Mouse (Mus musculus) heart, adult 2 months (tissue): ENCODE results near the gene Nrl. TPM values are rescaled to one million over a fixed set of nuclear protein-coding genes. Genes with fewer than 3 reads are reported as not detected.

ENCODE experiments used
- DNase-seq, 2 experiments: peaks; one replicate each; pipeline ENCODE4 v3.0.0; 2021
- H3K27ac ChIP-seq: fragments of 200-600 bp; 2 replicates; pipeline ENCODE4 v1.8.1; 2022
- H3K27me3 ChIP-seq: fragments of 200-500 bp; 2 replicates; pipeline ENCODE4 v1.6.1; 2012; ENCODE audit warnings: mild to moderate bottlenecking, low read length, inconsistent platforms, mixed read lengths; ENCODE audit not compliant: control insufficient read depth, insufficient read depth
- H3K36me3 ChIP-seq: fragments of 200-500 bp; 2 replicates; pipeline ENCODE4 v1.6.1; 2012; ENCODE audit warnings: low read length, inconsistent platforms; ENCODE audit not compliant: control insufficient read depth, insufficient read depth
- H3K4me1 ChIP-seq: fragments of 200-500 bp; 2 replicates; pipeline ENCODE4 v1.6.1; 2011; ENCODE audit warnings: low read length; ENCODE audit not compliant: control insufficient read depth, insufficient read depth
- H3K4me3 ChIP-seq: fragments of 200-600 bp; 2 replicates; pipeline ENCODE4 v1.8.1; 2022
- H3K79me2 ChIP-seq: fragments of 200-500 bp; replicated peaks from 2 replicates; pipeline ENCODE4 v1.6.1; 2012; ENCODE audit warnings: mild to moderate bottlenecking, inconsistent platforms, low read length, moderate library complexity, mixed read lengths; ENCODE audit not compliant: control insufficient read depth, insufficient read depth
- H3K9ac ChIP-seq: fragments of 200-500 bp; 2 replicates; pipeline ENCODE4 v1.6.1; 2012; ENCODE audit warnings: low read depth, mild to moderate bottlenecking, control low read depth, inconsistent platforms, low read length, mixed read lengths
- CTCF ChIP-seq: fragments of 200-600 bp; IDR thresholded peaks from 2 replicates; pipeline ENCODE4 v1.8.1; 2022; ENCODE audit warnings: antibody characterized with exemption, mild to moderate bottlenecking, moderate library complexity
- EP300 ChIP-seq: fragments of 200-500 bp; IDR thresholded peaks from 2 replicates; pipeline ENCODE4 v1.6.1; 2011; ENCODE audit warnings: low read depth, low read length, control low read depth; ENCODE audit not compliant: insufficient read depth
- POLR2A ChIP-seq: fragments of 200-500 bp; IDR thresholded peaks from 2 replicates; pipeline ENCODE4 v1.6.1; 2011; ENCODE audit warnings: mild to moderate bottlenecking, low read depth, low read length, control low read depth; ENCODE audit not compliant: insufficient read depth
- WGBS: fragments of 180-500 bp; shearing (Covaris S2); methylation state at CpG from one replicate; pipeline ENCODE4 v1.1.7; 2018; 5-methylcytosine and 5-hydroxymethylcytosine counted together
- intact Hi-C: fragments of 180-260 bp; cut with DNase I; formaldehyde crosslinking; loops from one replicate; pipeline ENCODE4 v1.15.1; 2025
- polyA plus RNA-seq: library from polyadenylated mRNA; depleted of rRNA; stranded (reverse); fragments of >200 nt; gene quantifications from 2 replicates; pipeline ENCODE4 v1.2.3, GENCODE M21; 2012; rRNA removed
- total RNA-seq, 2 experiments: library from RNA; stranded (reverse); gene quantifications; 2 replicates each; pipeline ENCODE4 v1.2.3; 2021

Nrl gene
- total and polyA plus RNA-seq, 3 experiments = not detected

- DNase-seq = peak in 1 of 2 experiments; percentile 7
- 74% methylated on average over 5 of the region's 5 CpGs for WGBS
- Histone ChIP-seq H3K4me3 (no peak overlapping the region), H3K9ac (no peak overlapping the region), H3K79me2 (no peaks in the 10 kb centered on the region), H3K36me3 (no peaks in the 10 kb centered on the region), H3K27ac (no peak overlapping the region), H3K4me1 (no peaks in the 10 kb centered on the region; the same call in 1 of the 2 replicates), H3K27me3 (no peaks in the 10 kb centered on the region)
- no peak for TF ChIP-seq EP300
- intact Hi-C loops = no loop called here
Measured at GRCm38 (mm10) chr14:55477829-55478228, 47.0 kb downstream of the Nrl start.

- 97% methylated on average over 1 of the region's 1 CpGs for WGBS
- no peak for TF ChIP-seq EP300
- TF ChIP-seq CTCF = no peak
- TF ChIP-seq POLR2A = no peak
- no peak overlapping the region for H3K27ac ChIP-seq
- no peaks in the 10 kb centered on the region; the same call in 1 of the 2 replicates for H3K4me1 ChIP-seq
- H3K27me3 ChIP-seq = no peaks in the 10 kb centered on the region
- H3K4me3 ChIP-seq = no peak overlapping the region
- DNase-seq = no peak
- intact Hi-C loops = no loop called here
- H3K79me2 ChIP-seq = no peaks in the 10 kb centered on the region
- H3K36me3 ChIP-seq = no peaks in the 10 kb centered on the region
- H3K9ac ChIP-seq = no peak overlapping the region
Measured at GRCm38 (mm10) chr14:55477421-55477820, 47.4 kb downstream of the Nrl start.

GRCm38 (mm10) chr14:55475654-55476053 is 49.1 kb downstream of the Nrl start:
- Histone ChIP-seq H3K27ac (no peak overlapping the region), H3K27me3 (no peaks in the 10 kb centered on the region), H3K36me3 (no peaks in the 10 kb centered on the region), H3K4me3 (no peak overlapping the region), H3K9ac (no peak overlapping the region), H3K4me1 (no peaks in the 10 kb centered on the region; the same call in 1 of the 2 replicates), H3K79me2 (no peaks in the 10 kb centered on the region)
- intact Hi-C loops = no loop called here
- 38% methylated on average over 2 of the region's 2 CpGs for WGBS
- no peak for DNase-seq
- TF ChIP-seq CTCF (no peak), POLR2A (no peak), EP300 (no peak)

GRCm38 (mm10) chr14:55470806-55471205 is 54.0 kb downstream of the Nrl start:
- no peak for TF ChIP-seq POLR2A
- no peak for TF ChIP-seq CTCF
- TF ChIP-seq EP300 = no peak
- no peaks in the 10 kb centered on the region for H3K27me3 ChIP-seq
- 0 out of 2 replicates have a peak, but pooled peaks cover 1% of the 10 kb centered on the region for H3K4me1 ChIP-seq
- no peak overlapping the region for H3K9ac ChIP-seq
- DNase-seq = no peak
- no peaks in the 10 kb centered on the region for H3K79me2 ChIP-seq
- 3% methylated on average over 10 of the region's 10 CpGs for WGBS
- H3K36me3 ChIP-seq = peaks cover 3% of the 10 kb centered on the region
- H3K27ac ChIP-seq = no peak overlapping the region; the same call in 1 of the 2 replicates
- H3K4me3 ChIP-seq = no peak overlapping the region
- intact Hi-C loops = no loop called here

- H3K27me3 ChIP-seq = no peaks in the 10 kb centered on the region
- no peak overlapping the region for H3K4me3 ChIP-seq
- no peaks in the 10 kb centered on the region for H3K79me2 ChIP-seq
- no peak for DNase-seq
- 0 out of 2 replicates have a peak, but pooled peaks cover 1% of the 10 kb centered on the region for H3K4me1 ChIP-seq
- TF ChIP-seq EP300 = no peak
- H3K9ac ChIP-seq = no peak overlapping the region
- 91% methylated on average over 6 of the region's 6 CpGs for WGBS
- H3K36me3 ChIP-seq = peaks cover 3% of the 10 kb centered on the region
- intact Hi-C loops = no loop called here
- H3K27ac ChIP-seq = peak overlapping the region; percentile 75
Measured at GRCm38 (mm10) chr14:55469821-55470220, 55.0 kb downstream of the Nrl start.

- no peaks in the 10 kb centered on the region for H3K79me2 ChIP-seq
- intact Hi-C loops = no loop called here
- H3K4me1 ChIP-seq = 0 out of 2 replicates have a peak, but pooled peaks cover 1% of the 10 kb centered on the region
- TF ChIP-seq POLR2A (no peak), CTCF (no peak), EP300 (no peak)
- H3K27me3 ChIP-seq = no peaks in the 10 kb centered on the region
- peaks cover 3% of the 10 kb centered on the region for H3K36me3 ChIP-seq
- 44% methylated on average over 2 of the region's 2 CpGs for WGBS
- H3K4me3 ChIP-seq = no peak overlapping the region
- no peak for DNase-seq
- no peak overlapping the region for H3K9ac ChIP-seq
- peak overlapping the region; percentile 75 for H3K27ac ChIP-seq
Measured at GRCm38 (mm10) chr14:55469041-55469440, 55.7 kb downstream of the Nrl start.

Other genes starting within 250 kb of the Nrl start
- gene Dhrs4, start 46.2 kb downstream of the Nrl start, total RNA-seq = 100 to 1,000 TPM; 106 to 125 TPM
- 64.7 and 85.7 TPM in 2 replicates for gene Dhrs4, start 46.2 kb downstream of the Nrl start, polyA plus RNA-seq
- 1 to 10 TPM; 1.3 to 2.0 TPM for gene Carmil3, start 34.3 kb downstream of the Nrl start, total RNA-seq
- 3.4 and 4.8 TPM in 2 replicates for gene Carmil3, start 34.3 kb downstream of the Nrl start, polyA plus RNA-seq
- gene Cpne6, start 14.5 kb downstream of the Nrl start, total RNA-seq = not detected
- 0.25 and 0.26 TPM in 2 replicates for gene Cpne6, start 14.5 kb downstream of the Nrl start, polyA plus RNA-seq
- 1 to 10 TPM; 9.0 to 9.4 TPM for gene Pck2, start 15.3 kb upstream of the Nrl start, total RNA-seq
- gene Pck2, start 15.3 kb upstream of the Nrl start, polyA plus RNA-seq = 13.3 and 15.3 TPM in 2 replicates
- 100 to 1,000 TPM; 136 to 160 TPM for gene Dcaf11, start 35.0 kb upstream of the Nrl start, total RNA-seq
- gene Dcaf11, start 35.0 kb upstream of the Nrl start, polyA plus RNA-seq = 151 and 186 TPM in 2 replicates
- not detected for gene A730061H03Rik, start 35.4 kb upstream of the Nrl start, total RNA-seq
- gene A730061H03Rik, start 35.4 kb upstream of the Nrl start, polyA plus RNA-seq = 0.74 and 1.2 TPM in 2 replicates
- gene Fitm1, start 50.6 kb upstream of the Nrl start, total RNA-seq = 100 to 1,000 TPM; 165 to 187 TPM
- gene Fitm1, start 50.6 kb upstream of the Nrl start, polyA plus RNA-seq = 323 and 403 TPM in 2 replicates
- 100 to 1,000 TPM; 231 to 264 TPM for gene Psme1, start 53.1 kb upstream of the Nrl start, total RNA-seq
- 101 and 118 TPM in 2 replicates for gene Psme1, start 53.1 kb upstream of the Nrl start, polyA plus RNA-seq
- gene Emc9, start 60.3 kb upstream of the Nrl start, total RNA-seq = 10 to 100 TPM; 58.4 to 61.1 TPM
- 52.9 and 54.2 TPM in 2 replicates for gene Emc9, start 60.3 kb upstream of the Nrl start, polyA plus RNA-seq
- 100 to 1,000 TPM; 119 to 120 TPM for gene Psme2, start 66.1 kb upstream of the Nrl start, total RNA-seq
- 37.3 and 56.7 TPM in 2 replicates for gene Psme2, start 66.1 kb upstream of the Nrl start, polyA plus RNA-seq
- 10 to 100 TPM; 27.5 to 30.9 TPM for gene Rnf31, start 66.7 kb upstream of the Nrl start, total RNA-seq
- gene Rnf31, start 66.7 kb upstream of the Nrl start, polyA plus RNA-seq = 19.7 and 24.3 TPM in 2 replicates
- gene Irf9, start 78.6 kb upstream of the Nrl start, total RNA-seq = 1 to 10 TPM; 9.7 to 9.8 TPM
- 22.2 and 29.3 TPM in 2 replicates for gene Irf9, start 78.6 kb upstream of the Nrl start, polyA plus RNA-seq
- gene Rec8, start 93.1 kb upstream of the Nrl start, total RNA-seq = under 1 TPM in 1 of 2 experiments, not detected in 1; 0.32 TPM
- gene Rec8, start 93.1 kb upstream of the Nrl start, polyA plus RNA-seq = 0.12 and 0.29 TPM in 2 replicates
- 10 to 100 TPM; 51.3 to 64.1 TPM for gene Ipo4, start 111.0 kb upstream of the Nrl start, total RNA-seq
- gene Ipo4, start 111.0 kb upstream of the Nrl start, polyA plus RNA-seq = 68.2 and 68.9 TPM in 2 replicates
- gene Gm49378, start 112.9 kb upstream of the Nrl start, total RNA-seq = 1 to 10 TPM; 2.5 to 3.8 TPM
- 3.5 and 5.0 TPM in 2 replicates for gene Gm49378, start 112.9 kb upstream of the Nrl start, polyA plus RNA-seq
- gene Tm9sf1, start 118.8 kb upstream of the Nrl start, total RNA-seq = 10 to 100 TPM; 39.4 to 40.6 TPM
- 50.6 and 63.0 TPM in 2 replicates for gene Tm9sf1, start 118.8 kb upstream of the Nrl start, polyA plus RNA-seq
- gene Tssk4, start 125.2 kb upstream of the Nrl start, total RNA-seq = under 1 TPM; 0.34 to 0.47 TPM
- 0.55 and 0.61 TPM in 2 replicates for gene Tssk4, start 125.2 kb upstream of the Nrl start, polyA plus RNA-seq
- 10 to 100 TPM; 45.3 to 49.1 TPM for gene Mdp1, start 135.5 kb upstream of the Nrl start, total RNA-seq
- gene Mdp1, start 135.5 kb upstream of the Nrl start, polyA plus RNA-seq = 35.7 and 54.9 TPM in 2 replicates
- 1 to 10 TPM; 8.1 to 9.0 TPM for gene Gmpr2, start 147.0 kb upstream of the Nrl start, total RNA-seq
- 11.8 and 18.2 TPM in 2 replicates for gene Gmpr2, start 147.0 kb upstream of the Nrl start, polyA plus RNA-seq
- 100 to 1,000 TPM; 242 to 262 TPM for gene Nedd8, start 147.1 kb upstream of the Nrl start, total RNA-seq
- gene Nedd8, start 147.1 kb upstream of the Nrl start, polyA plus RNA-seq = 265 and 340 TPM in 2 replicates
- 10 to 100 TPM; 12.6 to 12.8 TPM for gene Tinf2, start 156.8 kb upstream of the Nrl start, total RNA-seq
- 7.6 and 8.5 TPM in 2 replicates for gene Tinf2, start 156.8 kb upstream of the Nrl start, polyA plus RNA-seq
- under 1 TPM; 0.16 to 0.43 TPM for gene Tgm1, start 188.9 kb upstream of the Nrl start, total RNA-seq
- 0.31 and 0.41 TPM in 2 replicates for gene Tgm1, start 188.9 kb upstream of the Nrl start, polyA plus RNA-seq
- 10 to 100 TPM; 12.5 to 13.0 TPM for gene Rabggta, start 197.3 kb upstream of the Nrl start, total RNA-seq
- gene Rabggta, start 197.3 kb upstream of the Nrl start, polyA plus RNA-seq = 26.3 and 32.2 TPM in 2 replicates
- gene Dhrs1, start 220.7 kb upstream of the Nrl start, total RNA-seq = 10 to 100 TPM; 35.4 to 40.2 TPM
- gene Dhrs1, start 220.7 kb upstream of the Nrl start, polyA plus RNA-seq = 82.9 and 85.8 TPM in 2 replicates
- 10 to 100 TPM; 10.1 to 11.4 TPM for gene Nop9, start 220.7 kb upstream of the Nrl start, total RNA-seq
- 8.3 and 13.1 TPM in 2 replicates for gene Nop9, start 220.7 kb upstream of the Nrl start, polyA plus RNA-seq
- under 1 TPM; 0.81 to 0.98 TPM for gene Cideb, start 233.5 kb upstream of the Nrl start, total RNA-seq
- gene Cideb, start 233.5 kb upstream of the Nrl start, polyA plus RNA-seq = 6.7 and 8.1 TPM in 2 replicates
- under 1 TPM in 1 of 2 experiments, not detected in 1; 0.20 TPM for gene Ltb4r2, start 236.4 kb upstream of the Nrl start, total RNA-seq
- gene Ltb4r2, start 236.4 kb upstream of the Nrl start, polyA plus RNA-seq = 0.06 and 0.20 TPM in 2 replicates
- under 1 TPM; 0.34 to 0.36 TPM for gene Ltb4r1, start 241.0 kb upstream of the Nrl start, total RNA-seq
- gene Ltb4r1, start 241.0 kb upstream of the Nrl start, polyA plus RNA-seq = 0.76 TPM in 2 replicates